Mouse (Mus musculus): Measurements from ENCODE around the gene Adprh.

GRCm38 (mm10) chr16:38467091-38467916 lies 14.8 kb upstream of the Adprh start:
- no peak for TF ChIP-seq CTCF (IDR thresholded peaks at IDR 0.05; ENCODE audit: low read depth)
- TF ChIP-seq EP300 (optimal IDR thresholded peaks at IDR 0.05), result no peak
